Mouse (Mus musculus) erythroblast, embryonic 14.5 days (primary cell): ENCODE results near the gene 4930415O20Rik. TPM values are rescaled to one million over a fixed set of nuclear protein-coding genes. Genes with fewer than 3 reads are reported as not detected.
"Not testable (repeated sequence)": the region's sequence is repeated elsewhere in the genome, so short reads cannot be mapped to it uniquely, and the experiment has no call there.

Experiments
- H3K27me3 ChIP-seq: 2 replicates; pipeline ENCODE4 v1.6.1; 2012; ENCODE audit warnings: inconsistent platforms; ENCODE audit not compliant: control insufficient read depth
- H3K36me3 ChIP-seq: 2 replicates; pipeline ENCODE4 v1.6.1; 2012; ENCODE audit warnings: mild to moderate bottlenecking, inconsistent platforms; ENCODE audit not compliant: control insufficient read depth
- H3K4me1 ChIP-seq: 2 replicates; pipeline ENCODE4 v1.6.1; 2012; ENCODE audit warnings: inconsistent platforms; ENCODE audit not compliant: control insufficient read depth
- H3K4me3 ChIP-seq: replicated peaks from 2 replicates; pipeline ENCODE3; 2012; ENCODE audit warnings: moderate library complexity, mild to moderate bottlenecking, inconsistent platforms
- H3K9me3 ChIP-seq: 2 replicates; pipeline ENCODE4 v1.6.1; 2012; ENCODE audit warnings: low read length, inconsistent platforms, mixed read lengths; ENCODE audit not compliant: control insufficient read depth
- GATA1 ChIP-seq: IDR thresholded peaks from 2 replicates; pipeline ENCODE4 v1.6.1; 2012; ENCODE audit warnings: low read length, inconsistent platforms, mixed read lengths
- TAL1 ChIP-seq: IDR thresholded peaks from 3 replicates; pipeline ENCODE4 v1.6.1; 2012; ENCODE audit warnings: low read length, inconsistent platforms, mixed read lengths
- polyA plus RNA-seq: library from polyadenylated mRNA; stranded (reverse); fragments of >175 nt; gene quantifications from 2 replicates; pipeline ENCODE4 v1.2.3, GENCODE M21; 2012

4930415O20Rik gene
- polyA plus RNA-seq, 1 experiment: not detected

- TF ChIP-seq GATA1 (no peak), TAL1 (no peak)
- Histone ChIP-seq H3K4me3 (no peak overlapping the region), H3K27me3 (peaks cover 22% of the 10 kb centered on the region), H3K9me3 (peaks cover 2% of the 10 kb centered on the region; the same call in 1 of the 2 replicates), H3K4me1 (peaks cover 46% of the 10 kb centered on the region), H3K36me3 (peaks cover 12% of the 10 kb centered on the region)
Measured at GRCm38 (mm10) chr15:98582996-98583395, 12.2 kb downstream of the 4930415O20Rik start.

GRCm38 (mm10) chr15:98585421-98585820 lies 14.6 kb downstream of the 4930415O20Rik start:
- TF ChIP-seq TAL1 (no peak), GATA1 (no peak)
- H3K4me1 ChIP-seq: peaks cover 64% of the 10 kb centered on the region

GRCm38 (mm10) chr15:98586141-98586540 lies 15.3 kb downstream of the 4930415O20Rik start:
- Histone ChIP-seq H3K4me3 (peak overlapping the region; percentile 37), H3K4me1 (peaks cover 70% of the 10 kb centered on the region), H3K27me3 (peaks cover 10% of the 10 kb centered on the region; the same call in 1 of the 2 replicates), H3K36me3 (peaks cover 41% of the 10 kb centered on the region)
- TF ChIP-seq GATA1 (0 out of 2 replicates have a peak, but pooled peaks have one; percentile 23), TAL1 (peak; percentile 49; the same call in 2 of the 3 replicates)
- not testable (repeated sequence) for H3K9me3 ChIP-seq

More at GRCm38 (mm10) chr15:98585421-98585820, 14.6 kb downstream of the 4930415O20Rik start:
- Histone ChIP-seq H3K4me3 (no peak overlapping the region), H3K9me3 (peaks cover 2% of the 10 kb centered on the region; the same call in 1 of the 2 replicates), H3K36me3 (peaks cover 34% of the 10 kb centered on the region), H3K27me3 (peaks cover 10% of the 10 kb centered on the region; the same call in 1 of the 2 replicates)

DNA sequence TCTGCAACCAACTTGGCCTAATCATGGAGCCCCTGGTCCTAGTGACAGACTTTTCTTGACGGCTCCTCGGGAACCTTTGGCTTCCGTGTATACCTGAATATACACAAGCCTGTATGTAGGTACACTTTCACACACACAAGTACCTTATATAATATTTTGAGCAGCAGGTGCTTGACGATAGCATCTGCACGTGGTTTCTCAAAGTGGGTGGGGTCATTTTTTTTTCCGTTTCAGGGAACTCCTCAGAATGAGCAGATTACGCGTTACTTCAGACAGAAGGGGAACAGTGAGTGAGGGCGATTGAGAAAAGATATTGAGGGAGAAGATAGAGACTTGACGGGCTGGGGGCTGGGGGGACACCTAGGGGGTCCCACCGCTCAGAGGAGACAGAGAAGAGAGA lies 16.9 kb downstream of the 4930415O20Rik start:
- Histone ChIP-seq H3K4me1 (peaks cover 72% of the 10 kb centered on the region), H3K4me3 (no peak overlapping the region), H3K27me3 (peaks cover 6% of the 10 kb centered on the region; the same call in 1 of the 2 replicates), H3K36me3 (peaks cover 57% of the 10 kb centered on the region), H3K9me3 (peaks cover 2% of the 10 kb centered on the region; the same call in 1 of the 2 replicates)
- TF ChIP-seq TAL1 (no peak), GATA1 (no peak)

DNA sequence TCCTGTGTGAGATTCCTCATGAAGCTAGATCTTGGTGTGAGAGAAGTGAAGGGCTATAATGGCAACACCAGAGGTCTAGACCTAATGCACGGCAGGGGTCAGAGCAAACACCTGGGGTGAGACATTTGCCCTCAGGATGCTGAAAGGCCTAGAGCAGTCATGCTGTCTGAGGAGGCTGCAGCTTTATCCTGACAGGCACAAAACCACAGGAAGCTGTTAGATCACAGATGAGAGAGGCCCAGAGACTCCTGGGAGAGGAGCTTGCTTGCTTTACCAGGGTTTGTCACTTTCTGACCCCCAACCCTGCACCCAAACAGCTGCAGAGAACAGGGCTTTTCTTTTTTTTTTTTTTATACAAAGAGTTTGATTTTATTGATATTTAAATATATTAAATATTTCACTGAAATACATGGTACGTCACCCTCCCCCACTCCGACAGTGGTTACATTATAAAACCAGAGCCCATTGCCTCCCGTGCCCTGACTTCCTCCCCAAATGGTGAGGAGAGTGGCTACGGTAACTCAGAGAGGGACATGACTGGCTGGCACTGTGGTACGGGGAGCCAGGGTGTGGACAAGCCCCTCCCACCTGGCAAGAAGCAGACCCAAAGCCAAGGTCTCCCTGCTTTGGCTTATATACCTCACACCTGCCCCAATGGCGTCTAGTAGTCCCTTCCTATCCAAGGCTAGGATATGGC lies 19.0 kb downstream of the 4930415O20Rik start:
- Histone ChIP-seq H3K4me3 (no peak overlapping the region), H3K9me3 (peaks cover 2% of the 10 kb centered on the region; the same call in 1 of the 2 replicates), H3K36me3 (peaks cover 78% of the 10 kb centered on the region), H3K4me1 (peaks cover 65% of the 10 kb centered on the region), H3K27me3 (no peaks in the 10 kb centered on the region)
- no peak for TF ChIP-seq TAL1
- no peak for TF ChIP-seq GATA1

DNA sequence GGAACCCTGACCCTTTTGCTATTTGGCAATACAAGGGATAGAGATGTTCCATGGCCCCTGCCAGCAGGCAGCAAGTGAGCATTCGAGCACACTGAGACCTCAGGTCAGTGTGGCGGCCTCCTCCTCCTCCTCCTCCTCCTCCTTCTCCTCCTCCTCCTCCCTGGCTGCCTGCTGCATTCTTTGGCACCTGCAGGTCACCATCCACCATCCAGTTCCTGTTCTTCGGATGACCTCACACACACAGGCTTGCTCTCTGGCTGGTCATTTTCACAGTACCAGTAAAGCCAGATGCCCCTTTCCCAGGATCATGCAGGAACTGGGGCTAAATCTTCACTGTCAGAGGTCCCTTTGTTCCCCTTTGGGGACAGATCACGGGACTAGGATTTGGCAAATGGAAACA lies 20.6 kb downstream of the 4930415O20Rik start:
- H3K9me3 ChIP-seq: no peaks in the 10 kb centered on the region
- H3K4me1 ChIP-seq: peaks cover 50% of the 10 kb centered on the region
- peaks cover 92% of the 10 kb centered on the region for H3K36me3 ChIP-seq
- H3K4me3 ChIP-seq: no peak overlapping the region
- TF ChIP-seq TAL1: no peak
- TF ChIP-seq GATA1: no peak
- no peaks in the 10 kb centered on the region for H3K27me3 ChIP-seq

DNA sequence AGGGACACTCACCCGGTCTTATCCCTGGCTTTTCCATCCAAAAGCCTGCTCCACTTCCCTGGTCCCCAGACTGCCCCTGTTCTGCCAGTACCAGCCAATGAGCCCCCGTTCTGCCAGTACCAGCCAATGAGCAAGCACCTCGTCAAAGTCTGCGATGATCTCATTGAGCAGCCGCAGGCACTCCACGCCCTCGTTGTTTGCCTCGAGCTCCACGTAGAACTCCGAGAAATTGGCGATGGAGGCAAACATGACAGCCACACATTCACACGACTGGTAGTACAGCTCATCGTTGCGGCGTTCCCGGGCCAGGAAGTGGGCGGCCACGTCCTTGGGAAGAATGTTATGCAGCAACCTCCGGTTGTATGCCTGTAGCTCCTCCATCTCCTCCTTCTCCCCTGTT lies 23.4 kb downstream of the 4930415O20Rik start:
- H3K36me3 ChIP-seq: peaks cover 99% of the 10 kb centered on the region
- no peaks in the 10 kb centered on the region for H3K27me3 ChIP-seq
- TF ChIP-seq GATA1 (no peak), TAL1 (no peak)
- no peak overlapping the region for H3K4me3 ChIP-seq
- H3K9me3 ChIP-seq: no peaks in the 10 kb centered on the region
- H3K4me1 ChIP-seq: peaks cover 24% of the 10 kb centered on the region

- Histone ChIP-seq H3K36me3 (peaks cover 100% of the 10 kb centered on the region), H3K9me3 (no peaks in the 10 kb centered on the region)
Measured at GRCm38 (mm10) chr15:98595049-98595448, 24.2 kb downstream of the 4930415O20Rik start.

DNA sequence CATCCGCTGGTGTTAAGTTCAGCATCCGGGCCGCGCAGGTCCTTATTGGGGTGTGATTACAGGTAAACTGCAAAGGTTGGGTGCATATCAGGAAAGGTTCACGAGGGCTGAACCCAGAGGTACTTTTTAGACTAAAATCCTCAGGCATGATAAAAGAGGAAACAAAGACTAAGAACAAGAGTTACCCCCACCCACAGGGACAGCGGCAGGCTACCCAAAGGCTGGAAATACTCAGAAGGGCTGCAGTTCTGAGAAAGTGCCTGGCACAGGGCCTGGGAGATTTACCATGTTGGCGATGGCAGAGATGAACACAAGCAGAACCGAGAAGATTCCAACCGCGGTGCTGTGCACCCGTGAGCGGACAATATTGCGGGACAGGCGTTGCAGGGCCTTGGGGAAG lies 25.8 kb downstream of the 4930415O20Rik start:
- peaks cover 100% of the 10 kb centered on the region for H3K36me3 ChIP-seq
- TF ChIP-seq TAL1 (no peak), GATA1 (no peak)
- no peak overlapping the region for H3K4me3 ChIP-seq
- H3K27me3 ChIP-seq: no peaks in the 10 kb centered on the region
- H3K9me3 ChIP-seq: no peaks in the 10 kb centered on the region
- peaks cover 24% of the 10 kb centered on the region for H3K4me1 ChIP-seq

More at GRCm38 (mm10) chr15:98595049-98595448, 24.2 kb downstream of the 4930415O20Rik start:
- no peaks in the 10 kb centered on the region for H3K27me3 ChIP-seq
- no peak for TF ChIP-seq TAL1
- no peak for TF ChIP-seq GATA1
- H3K4me3 ChIP-seq: no peak overlapping the region
- peaks cover 24% of the 10 kb centered on the region for H3K4me1 ChIP-seq
